Mouse (Mus musculus): ENCODE measurements around the gene Kdm6a.

The Kdm6a gene

DNA sequence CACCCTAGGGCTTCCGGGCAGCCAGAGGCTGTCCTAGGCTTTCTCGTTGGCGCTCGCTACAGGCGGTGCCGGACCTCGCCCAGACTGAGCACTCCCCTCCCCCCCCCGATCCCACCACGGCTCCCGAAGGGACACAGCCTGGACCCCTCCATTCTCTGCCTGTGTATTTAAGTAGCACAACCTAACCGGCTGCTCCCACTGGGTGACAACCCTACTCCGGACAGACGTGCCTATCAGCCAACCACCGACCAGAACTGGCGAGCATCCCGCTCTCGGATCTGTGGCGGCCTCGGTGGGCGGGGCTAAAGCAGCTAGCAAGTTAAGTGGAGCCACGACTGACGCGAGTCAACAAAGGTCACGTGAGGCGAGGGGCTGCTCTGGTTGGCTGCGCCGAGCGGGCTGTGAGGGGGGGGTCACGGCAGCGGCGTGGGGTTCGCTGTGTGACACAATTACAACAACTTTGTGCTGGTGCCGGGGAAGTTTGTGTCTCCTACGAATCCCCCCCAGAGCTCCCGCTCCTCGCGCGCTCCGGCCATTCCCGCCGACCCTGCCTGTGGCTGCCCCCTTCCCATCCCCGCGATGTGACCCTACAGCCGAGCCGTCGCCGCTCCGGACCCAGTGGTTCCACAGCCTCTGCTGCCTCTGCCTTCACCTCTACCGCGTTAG is at the start of gene Kdm6a:
Kdm6a (plus strand) TSS at position 384 of the 666 bp plus-strand sequence.
- peak; percentile 99 for DNase-seq

DNA sequence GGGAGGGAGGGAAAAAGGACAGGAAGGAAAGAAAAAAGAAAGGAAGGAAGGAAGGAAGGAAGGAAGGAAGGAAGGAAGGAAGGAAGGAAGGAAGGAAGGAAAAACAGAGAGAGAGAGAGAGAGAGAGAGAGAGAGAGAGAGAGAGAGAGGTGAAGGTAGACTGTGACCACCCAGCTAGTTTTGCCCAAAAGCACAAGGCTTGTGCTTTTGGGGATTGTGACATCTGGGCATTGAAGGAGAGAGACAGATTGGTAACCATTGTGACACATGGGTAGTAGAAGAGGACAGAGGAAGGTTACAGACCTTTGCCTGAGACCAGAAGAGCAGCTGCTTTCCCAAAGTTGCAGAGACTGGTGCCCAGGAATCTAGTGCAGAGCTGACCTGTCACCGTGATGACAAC is 16.8 kb upstream of the Kdm6a start, which contains the start of gene Dusp21:
Dusp21 (plus strand) TSS at position 301 of the 400 bp plus-strand sequence.
- no peak for DNase-seq

- no peak for DNase-seq
Observed at GRCm38 (mm10) chrX:18160734-18161442, 1.5 kb upstream of the Kdm6a start.

GRCm38 (mm10) chrX:18161796-18162191 is 581 bp upstream of the Kdm6a start:
- no peak for DNase-seq

DNA sequence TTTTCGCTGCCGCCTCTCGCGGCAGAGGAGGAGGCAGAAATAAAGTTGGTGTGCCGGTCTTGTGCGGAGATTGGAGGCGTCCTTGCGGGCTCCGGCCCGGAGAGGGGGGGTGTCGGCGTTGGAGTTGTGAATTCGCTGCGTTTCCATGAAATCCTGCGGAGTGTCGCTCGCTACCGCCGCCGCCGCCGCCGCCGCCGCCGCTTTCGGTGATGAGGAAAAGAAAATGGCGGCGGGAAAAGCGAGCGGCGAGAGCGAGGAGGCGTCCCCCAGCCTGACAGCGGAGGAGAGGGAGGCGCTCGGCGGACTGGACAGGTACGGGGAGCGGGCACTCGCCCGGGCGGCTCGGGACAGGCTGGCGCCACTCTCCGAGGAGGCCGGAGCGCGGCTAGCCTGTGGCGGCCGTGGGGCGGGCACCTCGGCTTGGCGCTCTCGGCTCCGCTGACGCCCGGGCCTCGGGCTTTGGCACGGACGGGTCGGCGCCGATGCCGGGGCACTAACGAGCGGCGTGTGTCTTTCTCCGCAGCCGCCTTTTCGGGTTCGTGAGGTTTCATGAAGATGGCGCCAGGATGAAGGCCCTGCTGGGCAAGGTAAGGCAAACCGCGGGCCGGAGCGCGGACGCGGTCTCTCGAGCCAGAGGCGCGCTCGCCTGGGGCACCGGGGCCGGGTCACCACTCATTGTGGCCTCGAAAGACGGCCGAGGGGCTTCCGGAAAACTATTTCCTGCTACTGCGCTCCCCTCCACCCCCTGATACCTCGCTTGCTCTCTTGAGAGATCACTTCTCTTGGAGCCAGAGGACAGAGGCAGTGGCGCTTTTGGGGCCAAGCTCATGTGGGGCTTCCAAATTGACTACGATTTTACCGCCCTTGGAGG is 721 bp downstream of the Kdm6a start:
- DNase-seq: peak; percentile 70

GRCm38 (mm10) chrX:18163917-18164624 is 1.7 kb downstream of the Kdm6a start:
- peak; percentile 43 for DNase-seq

GRCm38 (mm10) chrX:18165121-18165520 is 2.7 kb downstream of the Kdm6a start:
- DNase-seq: no peak

GRCm38 (mm10) chrX:18166961-18167360 is 4.6 kb downstream of the Kdm6a start:
- no peak for DNase-seq

DNA sequence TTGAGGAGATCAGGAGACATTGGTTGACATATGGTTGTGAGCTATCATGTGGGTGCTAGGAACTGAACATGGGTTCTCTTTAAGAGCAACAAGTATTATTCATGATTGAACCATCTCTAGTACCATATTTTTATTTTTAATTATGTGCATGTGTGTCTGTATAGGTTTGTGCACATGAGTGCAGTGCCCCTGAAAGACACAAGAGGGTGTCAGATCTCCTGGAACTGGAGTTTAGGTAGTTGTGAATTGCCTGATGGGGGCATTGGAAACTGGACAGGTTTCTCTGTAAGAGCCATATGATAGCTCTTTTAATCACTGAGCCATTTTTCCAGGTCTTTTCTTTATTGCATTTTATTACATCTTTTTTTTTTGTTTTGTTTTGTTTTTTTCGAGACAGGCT is 6.6 kb downstream of the Kdm6a start:
- no peak for DNase-seq

- DNase-seq: no peak
Observed at GRCm38 (mm10) chrX:18174831-18175230, 12.5 kb downstream of the Kdm6a start.

- no peak for DNase-seq
Observed at GRCm38 (mm10) chrX:18177803-18178202, 15.4 kb downstream of the Kdm6a start.

DNA sequence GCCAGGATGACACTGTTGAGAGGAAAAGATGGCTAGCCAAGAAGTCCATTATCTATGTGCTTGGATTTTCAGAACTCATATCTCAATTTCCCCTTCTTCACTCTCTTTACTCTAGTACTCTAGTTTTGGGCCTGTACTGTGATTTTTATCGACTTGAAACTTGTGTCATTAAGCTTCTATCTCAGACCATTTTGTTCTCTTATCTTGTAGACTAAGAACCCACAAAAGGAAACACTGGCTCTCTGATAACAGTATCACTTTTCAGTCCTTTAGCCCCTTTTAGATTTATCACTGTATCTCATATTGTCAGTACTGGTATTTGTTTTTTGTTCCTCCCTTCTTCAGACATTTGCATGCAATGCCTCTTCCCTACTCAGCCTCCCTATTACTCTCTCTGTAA is 17.1 kb downstream of the Kdm6a start:
- no peak for DNase-seq

DNA sequence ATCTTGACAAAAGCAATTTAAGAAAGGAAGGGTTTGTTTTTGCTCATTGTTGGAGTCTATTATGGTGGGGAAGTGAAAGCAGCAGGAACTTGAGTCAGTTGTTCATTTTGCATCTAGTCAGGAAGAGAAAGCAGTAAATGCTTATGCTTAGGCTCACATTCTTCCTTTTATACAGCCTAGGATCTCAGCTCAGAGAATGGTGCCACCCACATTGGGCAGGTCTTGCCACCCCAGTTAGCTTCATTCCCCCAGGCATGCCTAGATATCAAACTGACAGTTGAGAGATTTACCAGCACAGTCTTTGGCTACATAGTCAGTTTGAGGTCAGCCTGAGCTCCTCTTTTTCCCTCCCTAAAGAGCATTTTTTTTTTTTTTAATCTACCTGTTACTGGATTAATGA is 24.8 kb downstream of the Kdm6a start:
- DNase-seq: no peak

- no peak for DNase-seq
Observed at GRCm38 (mm10) chrX:18188293-18188692, 25.9 kb downstream of the Kdm6a start.

DNA sequence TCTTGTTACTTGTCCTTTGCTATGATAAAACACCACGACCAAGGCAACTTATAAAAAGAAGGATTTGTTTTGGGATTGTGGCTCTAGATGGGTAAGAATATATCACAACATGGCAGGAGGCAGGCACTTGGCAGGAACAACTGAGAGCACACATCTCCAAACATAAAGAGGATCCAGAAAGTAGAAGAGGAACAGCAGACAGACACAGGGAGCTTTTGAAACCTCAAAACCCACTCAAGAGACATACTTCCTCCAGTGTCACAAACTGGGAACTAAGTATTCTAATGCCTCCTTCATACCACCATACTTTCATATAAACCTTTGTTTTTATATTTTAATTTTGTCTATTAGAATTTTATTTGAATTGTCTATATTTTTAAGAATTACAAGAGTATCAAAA is 77.2 kb downstream of the Kdm6a start:
- DNase-seq: no peak

DNA sequence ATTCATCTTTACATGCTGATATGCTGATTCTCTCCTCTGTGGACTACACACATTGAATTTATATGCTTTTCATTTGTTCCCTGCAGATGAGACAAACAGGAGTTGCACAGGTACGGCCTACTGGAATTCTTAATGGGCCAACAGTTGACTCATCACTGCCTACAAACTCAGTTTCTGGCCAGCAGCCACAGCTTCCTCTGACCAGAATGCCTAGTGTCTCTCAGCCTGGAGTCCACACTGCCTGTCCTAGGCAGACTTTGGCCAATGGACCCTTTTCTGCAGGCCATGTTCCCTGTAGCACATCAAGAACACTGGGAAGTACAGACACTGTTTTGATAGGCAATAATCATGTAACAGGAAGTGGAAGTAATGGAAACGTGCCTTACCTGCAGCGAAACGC is 88.2 kb downstream of the Kdm6a start:
- peak; percentile 5 for DNase-seq

DNA sequence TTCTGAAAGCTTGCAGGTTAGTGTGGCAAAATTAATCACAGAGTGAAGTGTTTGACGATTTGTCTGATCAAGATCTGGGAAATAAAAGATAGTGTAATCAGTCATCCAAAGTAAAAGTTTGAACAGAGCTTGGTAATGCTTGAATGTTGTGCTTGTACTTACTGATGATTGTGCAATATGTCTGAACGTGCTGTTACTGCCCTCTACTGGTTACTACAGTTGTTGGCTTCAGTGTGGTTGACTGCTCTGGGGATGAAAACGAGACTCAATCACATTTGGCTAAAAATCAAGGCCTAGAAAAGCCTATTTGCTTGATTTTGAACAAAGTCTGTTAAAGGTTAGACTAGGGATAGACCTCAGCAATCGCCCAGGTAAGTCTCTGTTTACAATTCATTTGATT is 92.4 kb downstream of the Kdm6a start:
- DNase-seq: peak; percentile 38

- DNase-seq: no peak
Observed at GRCm38 (mm10) chrX:18258238-18258809, 95.9 kb downstream of the Kdm6a start.

- no peak for DNase-seq
Observed at GRCm38 (mm10) chrX:18278561-18278960, 116.2 kb downstream of the Kdm6a start.

DNA sequence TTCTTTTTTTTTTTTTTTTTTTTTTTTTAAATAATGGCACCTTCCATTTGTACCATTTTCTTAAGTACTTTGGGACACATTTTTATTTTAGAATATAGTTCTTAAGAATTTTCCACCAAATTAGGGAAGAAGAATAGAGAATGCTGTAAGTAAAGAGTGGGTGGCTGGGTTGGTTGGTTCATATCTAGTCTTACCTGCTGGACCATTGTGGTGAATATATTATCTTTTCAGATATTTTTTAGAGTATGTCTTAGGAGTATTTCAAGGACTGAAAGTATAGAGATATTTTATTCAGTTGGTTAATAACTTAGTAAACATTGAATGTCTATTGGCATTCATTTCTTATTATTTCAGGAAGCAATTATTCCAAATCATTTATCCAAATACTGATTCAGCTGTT is 117.8 kb downstream of the Kdm6a start:
- DNase-seq: no peak

All from kidney, postnatal 10 days (tissue).